Mouse (Mus musculus): ENCODE data around the gene Rabgap1l. TPM values are rescaled to one million over a fixed set of nuclear protein-coding genes. Genes with fewer than 3 reads are reported as not detected.

The Rabgap1l gene
- polyA plus RNA-seq, 1 experiment from 2014 or later, result 12.0 TPM

- no peak for ATAC-seq (replicated peaks; ENCODE audit: low FRiP score, low read depth)
Measured at GRCm38 (mm10) chr1:160805268-160805667, 12.3 kb upstream of the Rabgap1l start.

GRCm38 (mm10) chr1:160799972-160800371, 7.0 kb upstream of the Rabgap1l start:
- WGBS, result 83% methylated on average over 3 of the region's 3 CpGs

More at GRCm38 (mm10) chr1:160805268-160805667, 12.3 kb upstream of the Rabgap1l start:
- no peak overlapping the region for H3K27ac ChIP-seq
- DNase-seq (ENCODE audit: low spot score), result no peak
- WGBS, result 62% methylated on average over 2 of the region's 2 CpGs
- H3K4me1 ChIP-seq (replicated peaks; ENCODE audit: insufficient read depth, low read length), result no peaks in the 10 kb centered on the region
- no peak for TF ChIP-seq CTCF (IDR thresholded peaks at IDR 0.05; ENCODE audit: low read depth)
- no peak overlapping the region for H3K4me3 ChIP-seq (replicated peaks; ENCODE audit: low read depth, low read length)
- no peaks in the 10 kb centered on the region for H3K27me3 ChIP-seq (ENCODE audit: insufficient read depth, low read length)
- H3K36me3 ChIP-seq (ENCODE audit: insufficient read depth, low read length), result no peaks in the 10 kb centered on the region
- H3K9ac ChIP-seq (ENCODE audit: low read depth, low read length), result no peak overlapping the region
- H3K9me3 ChIP-seq (replicated peaks; ENCODE audit: low read length), result no peaks in the 10 kb centered on the region
- H3K4me2 ChIP-seq (ENCODE audit: low read length), result no peak overlapping the region

GRCm38 (mm10) chr1:160795016-160795415, 2.0 kb upstream of the Rabgap1l start:
- H3K9ac ChIP-seq (ENCODE audit: low read depth, low read length), result no peak overlapping the region
- no peaks in the 10 kb centered on the region for H3K27me3 ChIP-seq (ENCODE audit: insufficient read depth, low read length)
- H3K27ac ChIP-seq, result no peak overlapping the region
- H3K36me3 ChIP-seq (ENCODE audit: insufficient read depth, low read length), result no peaks in the 10 kb centered on the region
- H3K4me1 ChIP-seq (replicated peaks; ENCODE audit: insufficient read depth, low read length), result no peaks in the 10 kb centered on the region
- H3K9me3 ChIP-seq (replicated peaks; ENCODE audit: low read length), result no peaks in the 10 kb centered on the region
- ATAC-seq (replicated peaks; ENCODE audit: low FRiP score, low read depth), result no peak
- no peak for DNase-seq (ENCODE audit: low spot score)
- WGBS, result 67% methylated on average over 2 of the region's 2 CpGs
- H3K4me2 ChIP-seq (ENCODE audit: low read length), result no peak overlapping the region
- no peak overlapping the region for H3K4me3 ChIP-seq (replicated peaks; ENCODE audit: low read depth, low read length)
- no peak for TF ChIP-seq CTCF (IDR thresholded peaks at IDR 0.05; ENCODE audit: low read depth)

More at GRCm38 (mm10) chr1:160799972-160800371, 7.0 kb upstream of the Rabgap1l start:
- ATAC-seq (replicated peaks; ENCODE audit: low FRiP score, low read depth) (no peak), DNase-seq (ENCODE audit: low spot score) (no peak)
- no peak overlapping the region for H3K4me2 ChIP-seq (ENCODE audit: low read length)
- no peak overlapping the region for H3K27ac ChIP-seq
- no peaks in the 10 kb centered on the region for H3K9me3 ChIP-seq (replicated peaks; ENCODE audit: low read length)
- no peak for TF ChIP-seq CTCF (IDR thresholded peaks at IDR 0.05; ENCODE audit: low read depth)
- H3K9ac ChIP-seq (ENCODE audit: low read depth, low read length), result no peak overlapping the region
- no peak overlapping the region for H3K4me3 ChIP-seq (replicated peaks; ENCODE audit: low read depth, low read length)
- no peaks in the 10 kb centered on the region for H3K4me1 ChIP-seq (replicated peaks; ENCODE audit: insufficient read depth, low read length)
- H3K36me3 ChIP-seq (ENCODE audit: insufficient read depth, low read length), result no peaks in the 10 kb centered on the region
- no peaks in the 10 kb centered on the region for H3K27me3 ChIP-seq (ENCODE audit: insufficient read depth, low read length)

- no peaks in the 10 kb centered on the region for H3K27me3 ChIP-seq (ENCODE audit: insufficient read depth, low read length)
- H3K27ac ChIP-seq, result no peak overlapping the region
- DNase-seq (ENCODE audit: low spot score), result no peak
- no peak for TF ChIP-seq CTCF (IDR thresholded peaks at IDR 0.05; ENCODE audit: low read depth)
- WGBS, result 84% methylated on average over 13 of the region's 13 CpGs
- H3K9ac ChIP-seq (ENCODE audit: low read depth, low read length), result no peak overlapping the region
- no peak overlapping the region for H3K4me2 ChIP-seq (ENCODE audit: low read length)
- no peak for ATAC-seq (replicated peaks; ENCODE audit: low FRiP score, low read depth)
- no peaks in the 10 kb centered on the region for H3K9me3 ChIP-seq (replicated peaks; ENCODE audit: low read length)
- H3K4me3 ChIP-seq (replicated peaks; ENCODE audit: low read depth, low read length), result no peak overlapping the region
- H3K36me3 ChIP-seq (ENCODE audit: insufficient read depth, low read length), result no peaks in the 10 kb centered on the region
- H3K4me1 ChIP-seq (replicated peaks; ENCODE audit: insufficient read depth, low read length), result no peaks in the 10 kb centered on the region
Measured at GRCm38 (mm10) chr1:160793791-160794757, 1.1 kb upstream of the Rabgap1l start.

GRCm38 (mm10) chr1:160792156-160792685, 790 bp downstream of the Rabgap1l start:
- no peak for TF ChIP-seq CTCF (IDR thresholded peaks at IDR 0.05; ENCODE audit: low read depth)
- Histone ChIP-seq H3K4me3 (replicated peaks; ENCODE audit: low read depth, low read length) (peak overlapping the region; percentile 94), H3K27ac (peak overlapping the region; percentile 72), H3K36me3 (ENCODE audit: insufficient read depth, low read length) (no peaks in the 10 kb centered on the region), H3K9me3 (replicated peaks; ENCODE audit: low read length) (no peaks in the 10 kb centered on the region), H3K27me3 (ENCODE audit: insufficient read depth, low read length) (no peaks in the 10 kb centered on the region), H3K4me1 (replicated peaks; ENCODE audit: insufficient read depth, low read length) (no peaks in the 10 kb centered on the region), H3K9ac (ENCODE audit: low read depth, low read length) (peak overlapping the region; percentile 85), H3K4me2 (ENCODE audit: low read length) (peak overlapping the region; percentile 88)
- DNase-seq (ENCODE audit: low spot score), result peak; percentile 48
- 3% methylated on average over 46 of the region's 51 CpGs for WGBS
- ATAC-seq (replicated peaks; ENCODE audit: low FRiP score, low read depth), result peak; percentile 79

- WGBS, result 7% methylated on average over 20 of the region's 20 CpGs
- TF ChIP-seq CTCF (IDR thresholded peaks at IDR 0.05; ENCODE audit: low read depth), result no peak
Measured at GRCm38 (mm10) chr1:160791381-160792155, 1.4 kb downstream of the Rabgap1l start.

More at GRCm38 (mm10) chr1:160791381-160792155, 1.4 kb downstream of the Rabgap1l start:
- no peaks in the 10 kb centered on the region for H3K36me3 ChIP-seq (ENCODE audit: insufficient read depth, low read length)
- DNase-seq (ENCODE audit: low spot score), result no peak
- H3K4me3 ChIP-seq (replicated peaks; ENCODE audit: low read depth, low read length), result peak overlapping the region; percentile 94
- no peaks in the 10 kb centered on the region for H3K27me3 ChIP-seq (ENCODE audit: insufficient read depth, low read length)
- peak; percentile 33 for ATAC-seq (replicated peaks; ENCODE audit: low FRiP score, low read depth)
- no peaks in the 10 kb centered on the region for H3K4me1 ChIP-seq (replicated peaks; ENCODE audit: insufficient read depth, low read length)
- H3K27ac ChIP-seq, result 0 out of 2 replicates have a peak overlapping the region, but pooled peaks have one; percentile 72
- H3K9me3 ChIP-seq (replicated peaks; ENCODE audit: low read length), result no peaks in the 10 kb centered on the region
- H3K4me2 ChIP-seq (ENCODE audit: low read length), result peak overlapping the region; percentile 88
- peak overlapping the region; percentile 85 for H3K9ac ChIP-seq (ENCODE audit: low read depth, low read length)

All from kidney, postnatal 0 days (tissue).